Mouse (Mus musculus): Measurements from ENCODE around the gene Stk32b. TPM values are rescaled to one million over a fixed set of nuclear protein-coding genes. Genes with fewer than 3 reads are reported as not detected.

Stk32b gene
- total RNA-seq, 1 experiment = 0.13 TPM

- TF ChIP-seq MAFK (IDR thresholded peaks at IDR 0.05; ENCODE audit: insufficient read depth, low read depth, low read length) (no peak), HCFC1 (IDR thresholded peaks at IDR 0.05; ENCODE audit: borderline replicate concordance, insufficient read depth, low read length) (no peak), ZC3H11A (IDR thresholded peaks at IDR 0.05; ENCODE audit: borderline replicate concordance, low read depth, low read length) (no peak), ZNF384 (IDR thresholded peaks at IDR 0.05; ENCODE audit: low read depth, low read length) (no peak), CHD2 (IDR thresholded peaks at IDR 0.05; ENCODE audit: low read depth, low read length) (no peak)
- H3K4me1 ChIP-seq (ENCODE audit: control insufficient read depth in 2 of 2, insufficient read depth in 2 of 2, low read length in 2 of 2, poor library complexity in 1 of 2) = no peaks in the 10 kb centered on the region
- no peak overlapping the region for H3K9ac ChIP-seq (ENCODE audit: insufficient read depth, low read depth, low read length, poor library complexity, severe bottlenecking)
- H3K36me3 ChIP-seq (ENCODE audit: control insufficient read depth, insufficient read depth, low read length, poor library complexity, severe bottlenecking) = no peaks in the 10 kb centered on the region
- H3K27ac ChIP-seq (ENCODE audit: insufficient read depth, low read depth, low read length, poor library complexity, severe bottlenecking) = no peak overlapping the region
- no peak for DNase-seq (ENCODE audit: low read depth, low spot score)
- in situ Hi-C loops (cut with MboI; ENCODE audit: low sequenced_read_pairs in 2 of 2, unreplicated experiment in 2 of 2) = no loop called here
- H3K4me3 ChIP-seq (ENCODE audit: insufficient read depth in 1 of 2, low read depth in 1 of 2, low read length in 2 of 2, poor library complexity in 1 of 2, severe bottlenecking in 1 of 2) = no peak overlapping the region
- no peaks in the 10 kb centered on the region for H3K9me3 ChIP-seq (ENCODE audit: control insufficient read depth, insufficient read depth, low read depth, low read length)
These were observed 57.8 kb downstream of the Stk32b start for GRCm38 (mm10) chr5:37659177-37659576.

- TF ChIP-seq ZNF384 (IDR thresholded peaks at IDR 0.05; ENCODE audit: low read depth, low read length) = no peak
- no peak for TF ChIP-seq HCFC1 (IDR thresholded peaks at IDR 0.05; ENCODE audit: borderline replicate concordance, insufficient read depth, low read length)
- no peak for TF ChIP-seq ZC3H11A (IDR thresholded peaks at IDR 0.05; ENCODE audit: borderline replicate concordance, low read depth, low read length)
- no peak for TF ChIP-seq MAFK (IDR thresholded peaks at IDR 0.05; ENCODE audit: insufficient read depth, low read depth, low read length)
- no peak for TF ChIP-seq CHD2 (IDR thresholded peaks at IDR 0.05; ENCODE audit: low read depth, low read length)
- in situ Hi-C loops (cut with MboI; ENCODE audit: low sequenced_read_pairs in 2 of 2, unreplicated experiment in 2 of 2) = no loop called here
- no peak overlapping the region for H3K9ac ChIP-seq (ENCODE audit: insufficient read depth, low read depth, low read length, poor library complexity, severe bottlenecking)
- H3K36me3 ChIP-seq (ENCODE audit: control insufficient read depth, insufficient read depth, low read length, poor library complexity, severe bottlenecking) = no peaks in the 10 kb centered on the region
- no peak overlapping the region for H3K27ac ChIP-seq (ENCODE audit: insufficient read depth, low read depth, low read length, poor library complexity, severe bottlenecking)
- no peaks in the 10 kb centered on the region for H3K9me3 ChIP-seq (ENCODE audit: control insufficient read depth, insufficient read depth, low read depth, low read length)
- no peak overlapping the region for H3K4me3 ChIP-seq (ENCODE audit: insufficient read depth in 1 of 2, low read depth in 1 of 2, low read length in 2 of 2, poor library complexity in 1 of 2, severe bottlenecking in 1 of 2)
- no peak for DNase-seq (ENCODE audit: low read depth, low spot score)
- no peaks in the 10 kb centered on the region for H3K4me1 ChIP-seq (ENCODE audit: control insufficient read depth in 2 of 2, insufficient read depth in 2 of 2, low read length in 2 of 2, poor library complexity in 1 of 2)
These were observed 59.2 kb downstream of the Stk32b start for GRCm38 (mm10) chr5:37657741-37658140.

GRCm38 (mm10) chr5:37655208-37655607, 61.8 kb downstream of the Stk32b start:
- Histone ChIP-seq H3K4me1 (ENCODE audit: control insufficient read depth in 2 of 2, insufficient read depth in 2 of 2, low read length in 2 of 2, poor library complexity in 1 of 2) (no peaks in the 10 kb centered on the region), H3K27ac (ENCODE audit: insufficient read depth, low read depth, low read length, poor library complexity, severe bottlenecking) (no peak overlapping the region), H3K9ac (ENCODE audit: insufficient read depth, low read depth, low read length, poor library complexity, severe bottlenecking) (no peak overlapping the region), H3K36me3 (ENCODE audit: control insufficient read depth, insufficient read depth, low read length, poor library complexity, severe bottlenecking) (no peaks in the 10 kb centered on the region), H3K4me3 (ENCODE audit: insufficient read depth in 1 of 2, low read depth in 1 of 2, low read length in 2 of 2, poor library complexity in 1 of 2, severe bottlenecking in 1 of 2) (no peak overlapping the region), H3K9me3 (ENCODE audit: control insufficient read depth, insufficient read depth, low read depth, low read length) (no peaks in the 10 kb centered on the region)
- in situ Hi-C loops (cut with MboI; ENCODE audit: low sequenced_read_pairs in 2 of 2, unreplicated experiment in 2 of 2) = no loop called here
- no peak for DNase-seq (ENCODE audit: low read depth, low spot score)
- TF ChIP-seq CHD2 (IDR thresholded peaks at IDR 0.05; ENCODE audit: low read depth, low read length) = no peak
- TF ChIP-seq MAFK (IDR thresholded peaks at IDR 0.05; ENCODE audit: insufficient read depth, low read depth, low read length) = no peak

GRCm38 (mm10) chr5:37650681-37651211, 66.2 kb downstream of the Stk32b start:
- H3K4me3 ChIP-seq (ENCODE audit: insufficient read depth in 1 of 2, low read depth in 1 of 2, low read length in 2 of 2, poor library complexity in 1 of 2, severe bottlenecking in 1 of 2) = no peak overlapping the region
- in situ Hi-C loops (cut with MboI; ENCODE audit: low sequenced_read_pairs in 2 of 2, unreplicated experiment in 2 of 2) = no loop called here
- no peak for DNase-seq (ENCODE audit: low read depth, low spot score)
- H3K4me1 ChIP-seq (ENCODE audit: control insufficient read depth in 2 of 2, insufficient read depth in 2 of 2, low read length in 2 of 2, poor library complexity in 1 of 2) = no peaks in the 10 kb centered on the region
- TF ChIP-seq MAFK (IDR thresholded peaks at IDR 0.05; ENCODE audit: insufficient read depth, low read depth, low read length) (no peak), CHD2 (IDR thresholded peaks at IDR 0.05; ENCODE audit: low read depth, low read length) (no peak), ZC3H11A (IDR thresholded peaks at IDR 0.05; ENCODE audit: borderline replicate concordance, low read depth, low read length) (no peak), HCFC1 (IDR thresholded peaks at IDR 0.05; ENCODE audit: borderline replicate concordance, insufficient read depth, low read length) (no peak), ZNF384 (IDR thresholded peaks at IDR 0.05; ENCODE audit: low read depth, low read length) (no peak)
- H3K27ac ChIP-seq (ENCODE audit: insufficient read depth, low read depth, low read length, poor library complexity, severe bottlenecking) = no peak overlapping the region
- no peaks in the 10 kb centered on the region for H3K36me3 ChIP-seq (ENCODE audit: control insufficient read depth, insufficient read depth, low read length, poor library complexity, severe bottlenecking)
- no peak overlapping the region for H3K9ac ChIP-seq (ENCODE audit: insufficient read depth, low read depth, low read length, poor library complexity, severe bottlenecking)
- no peaks in the 10 kb centered on the region for H3K9me3 ChIP-seq (ENCODE audit: control insufficient read depth, insufficient read depth, low read depth, low read length)

GRCm38 (mm10) chr5:37650089-37650601, 66.8 kb downstream of the Stk32b start:
- H3K9me3 ChIP-seq (ENCODE audit: control insufficient read depth, insufficient read depth, low read depth, low read length) = no peaks in the 10 kb centered on the region
- no peak overlapping the region for H3K9ac ChIP-seq (ENCODE audit: insufficient read depth, low read depth, low read length, poor library complexity, severe bottlenecking)
- H3K27ac ChIP-seq (ENCODE audit: insufficient read depth, low read depth, low read length, poor library complexity, severe bottlenecking) = no peak overlapping the region
- DNase-seq (ENCODE audit: low read depth, low spot score) = no peak
- no peaks in the 10 kb centered on the region for H3K36me3 ChIP-seq (ENCODE audit: control insufficient read depth, insufficient read depth, low read length, poor library complexity, severe bottlenecking)
- H3K4me1 ChIP-seq (ENCODE audit: control insufficient read depth in 2 of 2, insufficient read depth in 2 of 2, low read length in 2 of 2, poor library complexity in 1 of 2) = no peaks in the 10 kb centered on the region
- H3K4me3 ChIP-seq (ENCODE audit: insufficient read depth in 1 of 2, low read depth in 1 of 2, low read length in 2 of 2, poor library complexity in 1 of 2, severe bottlenecking in 1 of 2) = no peak overlapping the region
- in situ Hi-C loops (cut with MboI; ENCODE audit: low sequenced_read_pairs in 2 of 2, unreplicated experiment in 2 of 2) = no loop called here
- TF ChIP-seq ZNF384 (IDR thresholded peaks at IDR 0.05; ENCODE audit: low read depth, low read length) (no peak), ZC3H11A (IDR thresholded peaks at IDR 0.05; ENCODE audit: borderline replicate concordance, low read depth, low read length) (no peak)

Data from ES-E14 (cell line).